Mouse (Mus musculus): ENCODE measurements around the gene Macrod2. TPM values are rescaled to one million over a fixed set of nuclear protein-coding genes. Genes with fewer than 3 reads are reported as not detected.

Macrod2 gene
- polyA plus RNA-seq, 1 experiment from 2014 or later, result 19.9 TPM

- WGBS, result 31% methylated on average over 10 of the region's 10 CpGs
- ATAC-seq (replicated peaks; ENCODE audit: low FRiP score), result no peak
These were observed 1768.6 kb downstream of the Macrod2 start for GRCm38 (mm10) chr2:142163506-142164275.

DNA sequence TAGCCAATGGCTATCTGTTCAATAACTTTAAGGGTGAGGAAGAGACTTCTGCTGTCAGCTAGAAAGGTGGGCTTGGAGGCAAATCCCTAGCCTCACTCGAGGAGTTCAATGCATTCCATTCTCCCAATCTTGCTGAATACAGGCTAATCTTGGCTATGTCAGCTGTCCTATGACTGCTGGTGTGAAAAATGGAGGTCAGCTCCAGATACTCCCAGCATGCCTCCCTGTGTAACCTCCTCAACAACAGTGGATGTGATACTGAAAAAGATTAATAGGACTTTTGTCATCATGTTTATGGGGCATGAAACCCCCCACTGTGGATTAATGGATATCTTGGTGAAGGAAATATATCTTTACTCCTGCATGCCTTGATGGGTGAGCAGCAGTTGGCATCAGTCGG, 1774.5 kb downstream of the Macrod2 start:
- H3K4me3 ChIP-seq (ENCODE audit: low read depth, low read length), result no peak overlapping the region
- 67% methylated on average over 2 of the region's 2 CpGs for WGBS
- ATAC-seq (replicated peaks; ENCODE audit: low FRiP score), result no peak
- H3K27ac ChIP-seq (ENCODE audit: low read depth, low read length), result no peak overlapping the region
- H3K36me3 ChIP-seq (ENCODE audit: control insufficient read depth, insufficient read depth, low read length), result no peaks in the 10 kb centered on the region
- no peak for DNase-seq (ENCODE audit: low spot score)
- H3K4me2 ChIP-seq, result no peak overlapping the region
- no peaks in the 10 kb centered on the region for H3K27me3 ChIP-seq (replicated peaks; ENCODE audit: control insufficient read depth, insufficient read depth, low read length)
- no peaks in the 10 kb centered on the region for H3K9me3 ChIP-seq (ENCODE audit: control insufficient read depth, low read length)
- no peak overlapping the region for H3K9ac ChIP-seq (ENCODE audit: low read depth, low read length)
- no peaks in the 10 kb centered on the region for H3K4me1 ChIP-seq (replicated peaks; ENCODE audit: control insufficient read depth, insufficient read depth, low read length)

More at GRCm38 (mm10) chr2:142163506-142164275, 1768.6 kb downstream of the Macrod2 start:
- no peak overlapping the region for H3K4me3 ChIP-seq (ENCODE audit: low read depth, low read length)
- no peak overlapping the region for H3K27ac ChIP-seq (ENCODE audit: low read depth, low read length)
- no peaks in the 10 kb centered on the region for H3K36me3 ChIP-seq (ENCODE audit: control insufficient read depth, insufficient read depth, low read length)
- H3K27me3 ChIP-seq (replicated peaks; ENCODE audit: control insufficient read depth, insufficient read depth, low read length), result no peaks in the 10 kb centered on the region
- H3K9ac ChIP-seq (ENCODE audit: low read depth, low read length), result no peak overlapping the region
- no peak overlapping the region for H3K4me2 ChIP-seq
- no peaks in the 10 kb centered on the region for H3K9me3 ChIP-seq (ENCODE audit: control insufficient read depth, low read length)
- no peak for DNase-seq (ENCODE audit: low spot score)
- no peaks in the 10 kb centered on the region for H3K4me1 ChIP-seq (replicated peaks; ENCODE audit: control insufficient read depth, insufficient read depth, low read length)

- no peak overlapping the region for H3K4me2 ChIP-seq
- H3K9ac ChIP-seq (ENCODE audit: low read depth, low read length), result no peak overlapping the region
- 80% methylated on average over 3 of the region's 3 CpGs for WGBS
- no peaks in the 10 kb centered on the region for H3K9me3 ChIP-seq (ENCODE audit: control insufficient read depth, low read length)
- no peaks in the 10 kb centered on the region for H3K27me3 ChIP-seq (replicated peaks; ENCODE audit: control insufficient read depth, insufficient read depth, low read length)
- H3K4me1 ChIP-seq (replicated peaks; ENCODE audit: control insufficient read depth, insufficient read depth, low read length), result no peaks in the 10 kb centered on the region
- DNase-seq (ENCODE audit: low spot score) (no peak), ATAC-seq (replicated peaks; ENCODE audit: low FRiP score) (no peak)
- no peak overlapping the region for H3K27ac ChIP-seq (ENCODE audit: low read depth, low read length)
- H3K4me3 ChIP-seq (ENCODE audit: low read depth, low read length), result no peak overlapping the region
- no peaks in the 10 kb centered on the region for H3K36me3 ChIP-seq (ENCODE audit: control insufficient read depth, insufficient read depth, low read length)
These were observed 1777.6 kb downstream of the Macrod2 start for GRCm38 (mm10) chr2:142172706-142173105.

DNA sequence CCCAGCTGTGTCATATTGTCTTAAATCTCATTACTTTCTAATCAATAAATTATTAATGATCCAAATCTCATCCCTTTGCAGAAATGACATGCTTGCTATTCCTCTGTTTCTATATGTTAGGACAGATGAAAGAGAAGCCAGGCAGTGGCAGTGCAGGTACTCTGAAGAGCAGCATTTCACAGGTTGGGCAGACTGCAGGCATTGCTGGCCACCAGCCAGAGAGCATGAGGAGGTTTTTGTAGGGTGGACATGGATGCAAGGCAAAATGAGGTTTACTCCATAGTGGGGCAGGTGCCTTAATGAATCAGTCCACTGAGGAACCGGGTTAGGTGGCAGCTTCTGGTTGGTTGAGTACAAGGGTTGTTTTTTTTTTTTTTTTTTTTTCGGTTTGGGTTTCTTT, 1778.9 kb downstream of the Macrod2 start:
- Histone ChIP-seq H3K9me3 (ENCODE audit: control insufficient read depth, low read length) (no peaks in the 10 kb centered on the region), H3K4me2 (no peak overlapping the region), H3K4me3 (ENCODE audit: low read depth, low read length) (no peak overlapping the region), H3K27me3 (replicated peaks; ENCODE audit: control insufficient read depth, insufficient read depth, low read length) (no peaks in the 10 kb centered on the region), H3K27ac (ENCODE audit: low read depth, low read length) (no peak overlapping the region), H3K36me3 (ENCODE audit: control insufficient read depth, insufficient read depth, low read length) (no peaks in the 10 kb centered on the region), H3K4me1 (replicated peaks; ENCODE audit: control insufficient read depth, insufficient read depth, low read length) (no peaks in the 10 kb centered on the region), H3K9ac (ENCODE audit: low read depth, low read length) (no peak overlapping the region)
- 78% methylated on average over 2 of the region's 2 CpGs for whole genome bisulfite sequencing
- ATAC-seq (replicated peaks; ENCODE audit: low FRiP score), result no peak
- no peak for DNase-seq (ENCODE audit: low spot score)

DNA sequence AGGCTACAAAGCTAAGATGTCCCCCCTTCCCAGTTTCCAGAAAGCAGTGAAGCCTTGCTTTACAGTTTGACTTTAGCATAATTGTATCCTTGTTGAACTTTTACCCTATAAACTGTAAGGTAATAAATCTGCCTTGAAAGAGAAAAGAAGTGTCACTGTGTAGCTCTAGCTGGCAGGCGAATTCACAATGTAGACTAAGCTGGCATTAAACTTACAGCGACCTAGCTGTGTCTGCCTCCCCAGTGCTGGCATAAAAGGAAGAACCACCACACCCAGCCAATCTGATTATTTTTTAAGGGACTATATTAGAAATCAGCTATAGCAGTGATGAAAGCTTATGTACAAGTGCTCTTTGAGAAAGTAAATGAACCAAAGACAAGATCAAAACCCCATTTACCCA, 1791.8 kb downstream of the Macrod2 start:
- Histone ChIP-seq H3K27me3 (replicated peaks; ENCODE audit: control insufficient read depth, insufficient read depth, low read length) (no peaks in the 10 kb centered on the region), H3K9me3 (ENCODE audit: control insufficient read depth, low read length) (no peaks in the 10 kb centered on the region), H3K4me3 (ENCODE audit: low read depth, low read length) (no peak overlapping the region), H3K4me1 (replicated peaks; ENCODE audit: control insufficient read depth, insufficient read depth, low read length) (no peaks in the 10 kb centered on the region), H3K27ac (ENCODE audit: low read depth, low read length) (no peak overlapping the region), H3K36me3 (ENCODE audit: control insufficient read depth, insufficient read depth, low read length) (no peaks in the 10 kb centered on the region), H3K4me2 (no peak overlapping the region), H3K9ac (ENCODE audit: low read depth, low read length) (no peak overlapping the region)
- no peak for ATAC-seq (replicated peaks; ENCODE audit: low FRiP score)
- DNase-seq (ENCODE audit: low spot score), result no peak
- 77% methylated on average over 2 of the region's 2 CpGs for WGBS

- WGBS, result 83% methylated on average over 5 of the region's 5 CpGs
- no peaks in the 10 kb centered on the region for H3K36me3 ChIP-seq (ENCODE audit: control insufficient read depth, insufficient read depth, low read length)
- H3K9me3 ChIP-seq (ENCODE audit: control insufficient read depth, low read length), result no peaks in the 10 kb centered on the region
- no peaks in the 10 kb centered on the region for H3K4me1 ChIP-seq (replicated peaks; ENCODE audit: control insufficient read depth, insufficient read depth, low read length)
- DNase-seq (ENCODE audit: low spot score), result no peak
- no peak for ATAC-seq (replicated peaks; ENCODE audit: low FRiP score)
- H3K27ac ChIP-seq (ENCODE audit: low read depth, low read length), result no peak overlapping the region
- H3K4me3 ChIP-seq (ENCODE audit: low read depth, low read length), result no peak overlapping the region
- no peak overlapping the region for H3K4me2 ChIP-seq
- H3K9ac ChIP-seq (ENCODE audit: low read depth, low read length), result no peak overlapping the region
- H3K27me3 ChIP-seq (replicated peaks; ENCODE audit: control insufficient read depth, insufficient read depth, low read length), result no peaks in the 10 kb centered on the region
These were observed 1792.3 kb downstream of the Macrod2 start for GRCm38 (mm10) chr2:142187428-142187827.

DNA sequence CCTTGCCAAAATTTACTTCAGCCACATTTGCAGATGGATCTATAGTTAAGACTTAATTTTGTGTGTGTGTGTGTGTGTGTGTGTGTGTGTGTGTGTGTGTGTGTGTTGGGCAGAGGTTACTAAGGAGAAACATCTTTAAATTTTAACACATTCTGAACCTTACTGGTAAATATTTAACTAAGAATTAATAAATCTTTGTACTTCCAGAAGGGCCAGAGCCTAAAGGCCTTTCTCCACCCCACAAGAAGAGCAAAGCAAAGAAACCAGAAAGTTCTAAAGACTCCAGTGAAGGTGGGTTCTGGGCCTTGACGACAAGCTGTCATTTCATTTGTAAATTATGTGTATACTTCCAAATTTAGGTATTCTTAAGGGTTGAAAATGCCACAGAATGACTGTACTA, 1822.3 kb downstream of the Macrod2 start:
- H3K27ac ChIP-seq (ENCODE audit: low read depth, low read length), result no peak overlapping the region
- ATAC-seq (replicated peaks; ENCODE audit: low FRiP score) (no peak), DNase-seq (ENCODE audit: low spot score) (no peak)
- H3K4me1 ChIP-seq (replicated peaks; ENCODE audit: control insufficient read depth, insufficient read depth, low read length), result no peaks in the 10 kb centered on the region
- no peaks in the 10 kb centered on the region for H3K27me3 ChIP-seq (replicated peaks; ENCODE audit: control insufficient read depth, insufficient read depth, low read length)
- no peaks in the 10 kb centered on the region for H3K36me3 ChIP-seq (ENCODE audit: control insufficient read depth, insufficient read depth, low read length)
- H3K4me2 ChIP-seq, result no peak overlapping the region
- WGBS, result 71% methylated on average over 1 of the region's 1 CpGs
- no peaks in the 10 kb centered on the region for H3K9me3 ChIP-seq (ENCODE audit: control insufficient read depth, low read length)
- H3K9ac ChIP-seq (ENCODE audit: low read depth, low read length), result no peak overlapping the region
- H3K4me3 ChIP-seq (ENCODE audit: low read depth, low read length), result no peak overlapping the region

DNA sequence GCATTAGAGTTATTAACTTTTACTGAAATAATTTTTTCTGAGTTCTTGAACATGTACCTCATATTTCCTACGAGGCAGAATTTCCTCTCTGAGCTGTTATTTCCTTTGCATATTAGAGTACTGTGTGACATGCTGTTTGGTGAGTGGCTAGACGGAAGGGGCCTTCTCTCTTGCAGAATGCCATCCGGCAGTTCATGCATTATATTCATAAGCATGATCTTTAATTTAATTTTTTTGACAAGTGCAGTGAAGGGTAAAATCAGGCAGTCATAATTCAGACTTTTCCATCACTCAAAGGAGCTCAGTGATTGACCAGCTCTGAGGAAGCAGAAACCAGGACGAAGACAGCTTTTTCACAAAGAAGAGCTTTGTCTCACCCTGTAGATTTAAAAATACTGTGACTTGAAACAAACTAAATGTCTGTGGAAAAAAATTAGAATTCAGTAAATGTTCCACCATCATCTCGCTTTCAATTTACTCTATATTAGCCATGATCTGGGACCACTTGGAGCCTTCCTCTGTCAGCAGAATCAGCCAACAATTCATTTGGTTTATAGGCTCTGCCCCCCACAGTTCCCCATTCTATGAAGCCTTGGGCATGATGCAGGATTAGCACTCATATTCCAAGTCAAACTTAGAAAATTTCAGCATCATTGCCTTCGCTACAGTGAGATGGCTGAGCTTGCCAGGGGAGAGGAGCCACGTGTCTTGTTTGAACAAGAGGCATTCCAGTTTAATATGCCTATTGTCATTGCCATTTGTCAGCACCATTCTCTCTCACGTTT, 1827.2 kb downstream of the Macrod2 start:
- 72% methylated on average over 8 of the region's 8 CpGs for WGBS
- DNase-seq (ENCODE audit: low spot score) (no peak), ATAC-seq (replicated peaks; ENCODE audit: low FRiP score) (no peak)
- Histone ChIP-seq H3K4me3 (ENCODE audit: low read depth, low read length) (no peak overlapping the region), H3K27me3 (replicated peaks; ENCODE audit: control insufficient read depth, insufficient read depth, low read length) (no peaks in the 10 kb centered on the region), H3K36me3 (ENCODE audit: control insufficient read depth, insufficient read depth, low read length) (no peaks in the 10 kb centered on the region), H3K4me1 (replicated peaks; ENCODE audit: control insufficient read depth, insufficient read depth, low read length) (no peaks in the 10 kb centered on the region), H3K9me3 (ENCODE audit: control insufficient read depth, low read length) (no peaks in the 10 kb centered on the region), H3K27ac (ENCODE audit: low read depth, low read length) (no peak overlapping the region), H3K9ac (ENCODE audit: low read depth, low read length) (no peak overlapping the region), H3K4me2 (no peak overlapping the region)

- no peak for ATAC-seq (replicated peaks; ENCODE audit: low FRiP score)
- H3K27me3 ChIP-seq (replicated peaks; ENCODE audit: control insufficient read depth, insufficient read depth, low read length), result no peaks in the 10 kb centered on the region
- no peak overlapping the region for H3K4me3 ChIP-seq (ENCODE audit: low read depth, low read length)
- DNase-seq (ENCODE audit: low spot score), result no peak
- H3K9me3 ChIP-seq (ENCODE audit: control insufficient read depth, low read length), result no peaks in the 10 kb centered on the region
- no peak overlapping the region for H3K4me2 ChIP-seq
- no peak overlapping the region for H3K9ac ChIP-seq (ENCODE audit: low read depth, low read length)
- H3K4me1 ChIP-seq (replicated peaks; ENCODE audit: control insufficient read depth, insufficient read depth, low read length), result no peaks in the 10 kb centered on the region
- no peaks in the 10 kb centered on the region for H3K36me3 ChIP-seq (ENCODE audit: control insufficient read depth, insufficient read depth, low read length)
- WGBS, result 67% methylated on average over 5 of the region's 5 CpGs
- H3K27ac ChIP-seq (ENCODE audit: low read depth, low read length), result no peak overlapping the region
These were observed 1827.8 kb downstream of the Macrod2 start for GRCm38 (mm10) chr2:142222926-142223325.
